Mouse (Mus musculus): ENCODE data around the gene Zfp526.

GRCm38 (mm10) chr7:25269029-25269428 is 47.8 kb downstream of the Zfp526 start:
- TF ChIP-seq CTCF (IDR thresholded peaks at IDR 0.05) (no peak), EP300 (IDR thresholded peaks at IDR 0.05) (no peak)

Measured in lung, postnatal 0 days (tissue).